Mouse (Mus musculus): ENCODE measurements around the gene Cox8a. TPM values are rescaled to one million over a fixed set of nuclear protein-coding genes. Genes with fewer than 3 reads are reported as not detected.
A peak's percentile ranks its signal among the peaks of the same experiment; 100 is the strongest.

The Cox8a gene
- polyA plus RNA-seq, 1 experiment from 2014 or later: 1,073 TPM

- Histone ChIP-seq H3K9me3 (ENCODE audit: control insufficient read depth, low read length) (no peaks in the 10 kb centered on the region), H3K4me1 (ENCODE audit: control insufficient read depth, insufficient read depth, low read length) (peaks cover 1% of the 10 kb centered on the region; the same call in 1 of the 2 replicates), H3K27ac (replicated peaks; ENCODE audit: low read depth, low read length) (no peak overlapping the region), H3K4me3 (ENCODE audit: low read depth, low read length) (no peak overlapping the region), H3K27me3 (replicated peaks; ENCODE audit: control insufficient read depth, insufficient read depth, low read length) (no peaks in the 10 kb centered on the region), H3K36me3 (ENCODE audit: control insufficient read depth, insufficient read depth, low read length) (peaks cover 52% of the 10 kb centered on the region), H3K9ac (ENCODE audit: low read depth, low read length) (no peak overlapping the region), H3K4me2 (ENCODE audit: low read depth, low read length) (no peak overlapping the region)
- DNase-seq (ENCODE audit: low spot score) (peak; percentile 83), ATAC-seq (ENCODE audit: low read depth) (peak; percentile 89)
- 57% methylated on average over 8 of the region's 8 CpGs for WGBS
These were observed 17.3 kb upstream of the Cox8a start for GRCm38 (mm10) chr19:7234537-7235221.

DNA sequence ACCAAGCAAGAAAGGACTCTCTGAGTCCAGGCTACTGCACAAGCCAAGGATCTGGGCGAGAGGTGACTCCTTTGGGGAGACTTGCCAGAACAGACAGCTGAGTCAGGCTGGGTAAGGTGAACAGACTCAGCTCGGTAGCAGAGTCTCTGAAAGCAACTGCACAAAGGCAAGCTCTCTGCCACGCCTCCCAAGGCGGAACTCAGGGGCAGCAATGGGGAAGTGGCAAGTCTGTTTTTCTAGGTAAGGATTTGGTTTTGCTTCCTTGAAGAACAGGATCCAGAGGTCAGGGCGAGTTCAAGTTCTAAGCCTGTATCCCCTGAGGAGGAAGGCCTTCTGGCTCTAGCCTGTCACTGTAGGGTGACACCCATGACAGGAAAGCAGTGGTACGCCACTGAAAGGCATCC lies 9.1 kb upstream of the Cox8a start:
- no peaks in the 10 kb centered on the region for H3K4me1 ChIP-seq (ENCODE audit: control insufficient read depth, insufficient read depth, low read length)
- DNase-seq (ENCODE audit: low spot score) (peak; percentile 29), ATAC-seq (ENCODE audit: low read depth) (no peak)
- no peak overlapping the region for H3K4me2 ChIP-seq (ENCODE audit: low read depth, low read length)
- 87% methylated on average over 6 of the region's 6 CpGs for WGBS
- H3K36me3 ChIP-seq (ENCODE audit: control insufficient read depth, insufficient read depth, low read length): peaks cover 51% of the 10 kb centered on the region
- H3K9ac ChIP-seq (ENCODE audit: low read depth, low read length): no peak overlapping the region
- H3K9me3 ChIP-seq (ENCODE audit: control insufficient read depth, low read length): no peaks in the 10 kb centered on the region
- H3K4me3 ChIP-seq (ENCODE audit: low read depth, low read length): no peak overlapping the region
- H3K27me3 ChIP-seq (replicated peaks; ENCODE audit: control insufficient read depth, insufficient read depth, low read length): no peaks in the 10 kb centered on the region
- H3K27ac ChIP-seq (replicated peaks; ENCODE audit: low read depth, low read length): no peak overlapping the region

GRCm38 (mm10) chr19:7225096-7225690 lies 7.8 kb upstream of the Cox8a start:
- H3K36me3 ChIP-seq (ENCODE audit: control insufficient read depth, insufficient read depth, low read length): peaks cover 39% of the 10 kb centered on the region

DNA sequence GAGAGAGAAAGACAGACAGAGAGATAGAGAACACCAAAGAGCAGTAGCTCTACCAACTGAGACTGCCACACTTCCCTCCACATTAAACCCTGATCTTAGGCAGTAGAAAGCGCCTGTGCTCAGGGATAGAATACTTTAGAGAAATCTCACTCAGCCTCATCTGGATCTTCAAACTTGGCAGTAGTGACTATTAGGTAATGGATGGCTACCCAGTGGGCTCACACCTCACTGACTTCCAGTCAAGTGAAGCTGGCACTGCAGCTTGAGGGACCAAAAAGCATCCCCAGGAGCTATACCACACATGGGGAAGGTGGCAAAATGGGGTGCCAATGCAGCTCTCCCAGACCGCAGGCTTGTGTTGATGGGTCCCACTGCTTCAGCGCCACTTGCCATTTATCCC lies 6.8 kb upstream of the Cox8a start:
- H3K4me3 ChIP-seq (ENCODE audit: low read depth, low read length): no peak overlapping the region
- H3K9ac ChIP-seq (ENCODE audit: low read depth, low read length): no peak overlapping the region
- H3K27ac ChIP-seq (replicated peaks; ENCODE audit: low read depth, low read length): no peak overlapping the region
- DNase-seq (ENCODE audit: low spot score) (no peak), ATAC-seq (ENCODE audit: low read depth) (no peak)
- H3K4me2 ChIP-seq (ENCODE audit: low read depth, low read length): no peak overlapping the region
- H3K4me1 ChIP-seq (ENCODE audit: control insufficient read depth, insufficient read depth, low read length): no peaks in the 10 kb centered on the region
- no peaks in the 10 kb centered on the region for H3K9me3 ChIP-seq (ENCODE audit: control insufficient read depth, low read length)
- WGBS: 82% methylated on average over 3 of the region's 3 CpGs
- H3K36me3 ChIP-seq (ENCODE audit: control insufficient read depth, insufficient read depth, low read length): peaks cover 30% of the 10 kb centered on the region
- no peaks in the 10 kb centered on the region for H3K27me3 ChIP-seq (replicated peaks; ENCODE audit: control insufficient read depth, insufficient read depth, low read length)

More at GRCm38 (mm10) chr19:7225096-7225690, 7.8 kb upstream of the Cox8a start:
- Histone ChIP-seq H3K4me3 (ENCODE audit: low read depth, low read length) (no peak overlapping the region), H3K4me1 (ENCODE audit: control insufficient read depth, insufficient read depth, low read length) (no peaks in the 10 kb centered on the region), H3K9ac (ENCODE audit: low read depth, low read length) (no peak overlapping the region), H3K9me3 (ENCODE audit: control insufficient read depth, low read length) (no peaks in the 10 kb centered on the region), H3K4me2 (ENCODE audit: low read depth, low read length) (no peak overlapping the region), H3K27me3 (replicated peaks; ENCODE audit: control insufficient read depth, insufficient read depth, low read length) (no peaks in the 10 kb centered on the region), H3K27ac (replicated peaks; ENCODE audit: low read depth, low read length) (no peak overlapping the region)
- WGBS: 86% methylated on average over 9 of the region's 9 CpGs
- no peak for DNase-seq (ENCODE audit: low spot score)
- no peak for ATAC-seq (ENCODE audit: low read depth)

DNA sequence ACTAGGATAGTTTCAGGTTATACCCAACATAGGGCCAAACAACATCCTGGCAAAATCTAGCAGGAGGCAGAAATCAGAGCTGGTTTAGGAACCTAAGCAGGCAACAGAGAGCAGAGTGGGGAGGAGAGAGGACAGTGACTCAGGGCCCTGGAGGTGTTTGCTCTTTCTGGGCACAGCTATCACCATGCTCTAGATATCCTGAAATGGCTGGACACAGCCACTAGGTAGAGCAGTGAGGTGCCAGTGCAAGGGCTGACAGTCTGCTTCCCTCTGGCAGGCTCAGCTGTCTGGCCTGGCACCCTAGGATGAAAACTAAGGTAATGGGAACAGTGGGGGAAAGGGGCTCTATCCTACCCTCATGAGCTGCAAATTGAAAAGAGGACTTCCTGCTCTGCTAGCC lies 6.1 kb upstream of the Cox8a start:
- Histone ChIP-seq H3K9me3 (ENCODE audit: control insufficient read depth, low read length) (no peaks in the 10 kb centered on the region), H3K27ac (replicated peaks; ENCODE audit: low read depth, low read length) (no peak overlapping the region), H3K36me3 (ENCODE audit: control insufficient read depth, insufficient read depth, low read length) (peaks cover 26% of the 10 kb centered on the region), H3K4me3 (ENCODE audit: low read depth, low read length) (no peak overlapping the region), H3K9ac (ENCODE audit: low read depth, low read length) (no peak overlapping the region), H3K27me3 (replicated peaks; ENCODE audit: control insufficient read depth, insufficient read depth, low read length) (no peaks in the 10 kb centered on the region), H3K4me1 (ENCODE audit: control insufficient read depth, insufficient read depth, low read length) (no peaks in the 10 kb centered on the region), H3K4me2 (ENCODE audit: low read depth, low read length) (no peak overlapping the region)
- DNase-seq (ENCODE audit: low spot score) (no peak), ATAC-seq (ENCODE audit: low read depth) (no peak)

DNA sequence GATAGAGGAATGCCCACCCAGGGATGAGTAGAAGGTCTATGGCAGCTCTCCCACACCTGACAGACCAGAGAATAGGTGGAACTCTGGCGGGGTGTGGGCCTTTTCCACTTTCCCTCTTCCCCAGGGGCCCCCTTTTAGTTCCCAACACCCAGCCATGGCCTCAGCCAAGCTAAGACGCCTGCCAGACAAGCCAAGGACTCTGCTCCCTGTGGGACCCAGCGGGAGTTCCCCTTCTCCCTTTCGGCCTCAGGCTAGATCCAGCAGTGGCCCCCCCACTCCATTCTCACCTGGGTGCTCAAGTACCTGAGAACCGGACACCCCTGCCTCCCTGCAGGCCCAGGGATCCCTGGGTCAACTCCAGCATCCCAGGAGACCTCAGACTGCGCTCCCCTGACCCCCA lies 4.8 kb upstream of the Cox8a start:
- H3K27me3 ChIP-seq (replicated peaks; ENCODE audit: control insufficient read depth, insufficient read depth, low read length): no peaks in the 10 kb centered on the region
- peaks cover 13% of the 10 kb centered on the region; the same call in 1 of the 2 replicates for H3K36me3 ChIP-seq (ENCODE audit: control insufficient read depth, insufficient read depth, low read length)
- no peak overlapping the region for H3K9ac ChIP-seq (ENCODE audit: low read depth, low read length)
- H3K4me2 ChIP-seq (ENCODE audit: low read depth, low read length): no peak overlapping the region
- 79% methylated on average over 6 of the region's 6 CpGs for WGBS
- no peak overlapping the region for H3K27ac ChIP-seq (replicated peaks; ENCODE audit: low read depth, low read length)
- no peak for ATAC-seq (ENCODE audit: low read depth)
- no peak for DNase-seq (ENCODE audit: low spot score)
- H3K4me1 ChIP-seq (ENCODE audit: control insufficient read depth, insufficient read depth, low read length): no peaks in the 10 kb centered on the region
- no peak overlapping the region for H3K4me3 ChIP-seq (ENCODE audit: low read depth, low read length)
- no peaks in the 10 kb centered on the region for H3K9me3 ChIP-seq (ENCODE audit: control insufficient read depth, low read length)

DNA sequence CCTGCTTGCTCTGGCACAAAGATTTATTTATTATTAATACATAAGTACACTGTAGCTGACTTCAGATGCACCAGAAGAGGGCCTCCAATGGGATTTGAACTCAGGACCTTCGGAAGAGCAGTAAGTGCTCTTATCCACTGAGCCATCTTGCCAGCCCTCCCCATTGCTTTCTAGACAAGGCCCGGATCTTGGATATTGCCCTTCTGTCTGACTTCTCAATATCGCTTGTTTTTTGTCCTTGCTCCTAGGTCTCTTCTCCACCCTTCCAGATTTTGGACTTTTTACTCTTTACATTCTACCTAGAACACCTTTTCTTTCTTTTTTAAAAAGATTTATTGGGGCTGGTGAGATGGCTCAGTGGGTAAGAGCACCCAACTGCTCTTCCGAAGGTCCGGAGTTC lies 1.3 kb upstream of the Cox8a start:
- ATAC-seq (ENCODE audit: low read depth): no peak
- no peak for DNase-seq (ENCODE audit: low spot score)
- 96% methylated on average over 5 of the region's 5 CpGs for WGBS
- Histone ChIP-seq H3K27me3 (replicated peaks; ENCODE audit: control insufficient read depth, insufficient read depth, low read length) (no peaks in the 10 kb centered on the region), H3K4me3 (ENCODE audit: low read depth, low read length) (no peak overlapping the region), H3K9ac (ENCODE audit: low read depth, low read length) (no peak overlapping the region), H3K4me1 (ENCODE audit: control insufficient read depth, insufficient read depth, low read length) (peaks cover 15% of the 10 kb centered on the region), H3K9me3 (ENCODE audit: control insufficient read depth, low read length) (no peaks in the 10 kb centered on the region), H3K36me3 (ENCODE audit: control insufficient read depth, insufficient read depth, low read length) (peaks cover 24% of the 10 kb centered on the region), H3K27ac (replicated peaks; ENCODE audit: low read depth, low read length) (no peak overlapping the region), H3K4me2 (ENCODE audit: low read depth, low read length) (no peak overlapping the region)

GRCm38 (mm10) chr19:7217926-7218267 lies 481 bp upstream of the Cox8a start:
- Histone ChIP-seq H3K9me3 (ENCODE audit: control insufficient read depth, low read length) (no peaks in the 10 kb centered on the region), H3K4me3 (ENCODE audit: low read depth, low read length) (peak overlapping the region; percentile 87), H3K27ac (replicated peaks; ENCODE audit: low read depth, low read length) (no peak overlapping the region), H3K4me2 (ENCODE audit: low read depth, low read length) (peak overlapping the region; percentile 58), H3K9ac (ENCODE audit: low read depth, low read length) (no peak overlapping the region), H3K4me1 (ENCODE audit: control insufficient read depth, insufficient read depth, low read length) (peaks cover 15% of the 10 kb centered on the region), H3K27me3 (replicated peaks; ENCODE audit: control insufficient read depth, insufficient read depth, low read length) (no peaks in the 10 kb centered on the region), H3K36me3 (ENCODE audit: control insufficient read depth, insufficient read depth, low read length) (peaks cover 33% of the 10 kb centered on the region)
- no peak for DNase-seq (ENCODE audit: low spot score)
- 10% methylated on average over 6 of the region's 6 CpGs for WGBS
- ATAC-seq (ENCODE audit: low read depth): peak; percentile 12

DNA sequence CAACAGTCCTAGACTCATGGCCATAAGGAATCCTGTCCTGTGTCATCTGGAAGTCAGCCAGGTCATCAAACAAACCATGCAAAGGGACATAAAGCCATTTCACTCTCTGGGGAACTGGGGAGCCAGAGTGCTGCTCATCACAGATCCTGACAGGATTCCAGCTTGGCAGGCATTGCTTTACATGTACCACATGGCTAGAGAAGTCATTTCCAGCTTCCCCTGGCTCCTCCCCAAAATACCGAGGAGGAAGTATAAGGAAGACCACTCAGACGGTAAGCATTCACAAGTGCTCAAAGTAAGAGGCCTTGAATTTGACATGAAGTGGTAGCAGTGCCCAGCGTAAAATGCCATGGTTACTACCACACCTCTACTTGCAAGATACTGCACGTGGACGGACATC lies 2.9 kb downstream of the Cox8a start:
- H3K4me1 ChIP-seq (ENCODE audit: control insufficient read depth, insufficient read depth, low read length): peaks cover 15% of the 10 kb centered on the region
- ATAC-seq (ENCODE audit: low read depth) (no peak), DNase-seq (ENCODE audit: low spot score) (no peak)
- H3K9ac ChIP-seq (ENCODE audit: low read depth, low read length): no peak overlapping the region
- H3K4me3 ChIP-seq (ENCODE audit: low read depth, low read length): no peak overlapping the region
- peaks cover 38% of the 10 kb centered on the region for H3K36me3 ChIP-seq (ENCODE audit: control insufficient read depth, insufficient read depth, low read length)
- H3K27me3 ChIP-seq (replicated peaks; ENCODE audit: control insufficient read depth, insufficient read depth, low read length): no peaks in the 10 kb centered on the region
- H3K9me3 ChIP-seq (ENCODE audit: control insufficient read depth, low read length): no peaks in the 10 kb centered on the region
- 90% methylated on average over 5 of the region's 5 CpGs for WGBS
- no peak overlapping the region for H3K27ac ChIP-seq (replicated peaks; ENCODE audit: low read depth, low read length)
- H3K4me2 ChIP-seq (ENCODE audit: low read depth, low read length): no peak overlapping the region
